Mouse (Mus musculus) right cerebral cortex, postnatal 10 days (tissue): Measurements from ENCODE around the gene Clk2.
"Not testable (repeated sequence)": the region's sequence is repeated elsewhere in the genome, so short reads cannot be mapped to it uniquely, and the experiment has no call there.

ENCODE experiments used
- DNase-seq, 2 experiments: peaks; one replicate each; pipeline ENCODE4 v3.0.0; 2021; ENCODE audit warnings: low spot score in 2 of 2

The Clk2 gene

DNA sequence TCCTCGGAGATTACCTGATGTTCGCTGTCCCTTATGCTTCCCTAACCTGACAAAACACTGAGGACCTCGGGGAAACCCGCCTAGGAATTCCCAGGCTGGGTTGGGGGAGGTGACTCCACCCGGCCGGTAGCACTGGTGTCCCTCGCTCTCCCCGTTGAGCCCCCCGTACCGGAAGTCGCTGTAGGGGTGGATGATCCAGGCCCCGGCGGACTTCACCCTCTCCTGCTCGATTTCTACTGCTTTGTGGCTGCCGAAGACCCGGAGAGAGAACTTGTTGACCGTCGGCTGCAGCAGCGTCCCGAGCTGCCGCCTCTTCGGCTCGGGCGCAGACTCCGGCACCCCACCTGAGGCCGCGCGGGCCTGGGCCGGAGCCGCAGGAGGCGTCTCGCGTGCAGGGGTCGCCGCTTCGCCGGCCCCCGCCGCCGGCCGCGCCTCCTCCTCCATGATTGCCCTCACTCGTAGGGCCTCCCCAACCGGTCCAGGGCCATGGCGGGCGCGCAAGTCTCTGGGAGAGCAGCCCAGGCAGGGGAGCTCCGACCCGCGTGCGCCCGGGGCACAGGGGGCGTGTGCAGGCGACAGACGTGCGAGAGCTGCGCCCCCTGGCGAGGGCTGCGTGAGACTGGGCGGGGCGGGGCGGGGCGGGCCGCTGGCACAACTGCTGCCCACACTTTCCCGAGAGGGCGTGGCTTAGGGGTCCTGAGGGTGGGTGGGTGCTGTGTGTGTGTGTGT is 4.8 kb upstream of the Clk2 start, which contains the start of gene Hcn3:
Hcn3 (minus strand) TSS at position 581 of the 729 bp plus-strand sequence.
- DNase-seq: peak; percentile 69 to 79

DNA sequence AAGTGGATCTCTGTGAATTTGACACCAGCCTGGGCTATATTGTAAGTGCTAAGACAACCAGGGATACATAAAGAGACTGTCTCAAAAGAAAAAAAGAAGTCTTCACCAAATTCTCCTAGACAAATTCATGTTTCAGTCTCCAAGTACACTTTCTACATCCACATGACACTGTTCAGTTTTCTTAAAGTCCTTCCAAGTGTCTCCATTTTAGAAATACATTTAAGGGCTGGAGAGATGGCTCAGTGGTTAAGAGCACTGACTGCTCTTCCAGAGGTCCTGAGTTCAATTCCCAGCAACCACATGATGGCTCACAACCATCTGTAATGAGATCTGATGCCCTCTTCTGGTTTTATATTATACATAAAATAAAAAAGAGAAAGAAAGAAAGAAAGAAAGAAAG is 3.4 kb upstream of the Clk2 start:
- DNase-seq: not testable (repeated sequence)

- no peak for DNase-seq
Measured at GRCm38 (mm10) chr3:89161786-89162185, 2.8 kb upstream of the Clk2 start.

DNA sequence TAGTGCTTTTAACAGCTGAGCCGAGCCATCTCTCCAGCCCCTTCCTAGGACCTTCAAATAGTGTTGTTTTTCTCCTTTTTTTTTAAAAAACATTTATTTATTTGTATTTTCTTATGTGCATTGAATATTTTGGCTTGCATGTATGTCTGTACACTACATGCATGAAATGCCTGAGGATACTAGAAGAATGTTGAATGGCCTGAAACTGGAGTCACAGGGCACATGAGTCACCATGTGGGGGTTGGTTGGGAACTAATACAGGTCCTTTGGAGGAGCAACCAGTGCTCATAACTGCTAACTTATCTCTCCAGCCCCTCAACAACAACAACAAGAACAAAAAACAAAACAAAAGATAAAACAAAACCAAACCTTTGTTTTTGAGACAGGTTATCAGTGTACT is 1.5 kb upstream of the Clk2 start:
- no peak for DNase-seq

- no peak for DNase-seq
Measured at GRCm38 (mm10) chr3:89163643-89164245, 851 bp upstream of the Clk2 start.

DNA sequence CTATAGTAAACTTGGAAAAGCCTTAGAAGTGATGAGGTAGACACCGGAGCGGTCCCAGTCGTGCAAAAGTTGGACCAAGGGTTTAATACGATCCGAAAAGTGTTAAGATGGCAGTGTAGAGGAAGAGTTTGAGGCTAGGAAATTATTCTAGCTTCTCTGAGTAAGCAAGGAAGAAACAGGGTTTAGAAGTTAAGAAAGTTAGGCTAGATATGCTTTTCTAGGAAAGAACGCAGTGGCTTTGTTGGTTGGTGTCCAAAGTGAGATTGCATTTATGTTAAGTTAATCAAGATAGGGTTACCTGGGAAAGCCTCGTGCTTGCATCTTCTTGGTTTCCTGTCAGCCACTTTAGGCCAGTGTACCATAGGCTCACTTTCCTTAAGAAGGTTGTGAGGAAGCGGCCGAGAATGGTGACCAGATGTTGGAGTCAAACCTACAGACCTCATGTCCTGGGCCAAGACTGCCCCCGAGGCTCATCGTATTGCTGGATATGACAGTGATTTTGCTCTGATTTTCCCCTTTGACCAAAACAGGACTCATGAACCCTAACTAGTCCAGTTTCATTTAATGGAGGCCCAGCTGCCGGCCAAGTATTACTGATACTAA is 774 bp downstream of the Clk2 start:
- DNase-seq: no peak

GRCm38 (mm10) chr3:89166945-89167344 is 2.4 kb downstream of the Clk2 start:
- DNase-seq: no peak

GRCm38 (mm10) chr3:89174844-89175243 is 10.2 kb downstream of the Clk2 start:
- DNase-seq: no peak

DNA sequence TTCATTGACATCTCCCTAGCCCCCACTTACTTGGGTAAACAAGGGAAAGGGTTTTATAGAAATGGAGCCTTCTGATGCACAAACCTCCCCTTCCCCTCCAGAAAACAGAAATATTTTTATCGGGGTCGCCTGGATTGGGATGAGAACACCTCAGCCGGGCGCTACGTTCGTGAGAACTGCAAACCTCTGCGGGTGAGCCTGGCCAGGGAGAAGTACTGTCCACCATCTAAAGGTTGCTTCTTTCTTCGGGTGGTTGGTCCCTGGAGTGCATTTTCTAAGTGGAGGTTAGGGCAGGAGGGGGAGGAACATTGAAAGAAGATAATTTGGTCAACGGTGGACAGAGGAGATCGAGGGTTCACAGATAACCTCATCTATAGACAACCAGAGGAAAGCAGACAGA is 10.9 kb downstream of the Clk2 start:
- DNase-seq: no peak

- no peak for DNase-seq
Measured at GRCm38 (mm10) chr3:89176421-89176820, 11.8 kb downstream of the Clk2 start.

- DNase-seq: peak; percentile 92 to 96
Measured at GRCm38 (mm10) chr3:89177242-89178106, 12.9 kb downstream of the Clk2 start, which contains the start of gene Scamp3. Gene Scamp3, plus strand, starts transcription at chr3:89177473.

DNA sequence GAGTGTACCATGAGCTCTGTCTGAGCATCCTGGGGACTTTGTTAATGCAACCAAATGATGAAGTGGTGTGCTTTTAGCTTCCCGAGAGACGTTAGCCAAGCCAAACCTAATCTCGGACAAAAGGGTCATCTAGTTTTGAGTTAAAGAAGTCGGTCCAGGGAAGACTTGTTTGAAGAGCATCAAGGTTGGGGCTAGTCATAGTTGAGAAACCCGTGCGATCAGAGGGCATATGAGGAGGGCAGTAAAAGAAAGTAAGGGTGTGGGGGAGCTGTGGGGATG is 13.5 kb downstream of the Clk2 start:
- no peak for DNase-seq

- DNase-seq: peak in 1 of 2 experiments; percentile 37
Measured at GRCm38 (mm10) chr3:89179056-89179455, 14.5 kb downstream of the Clk2 start.

GRCm38 (mm10) chr3:89181749-89182500 is 17.3 kb downstream of the Clk2 start:
- DNase-seq: peak in 1 of 2 experiments; percentile 33

GRCm38 (mm10) chr3:89182531-89183057 is 18.0 kb downstream of the Clk2 start:
- no peak for DNase-seq

- peak; percentile 95 for DNase-seq
Measured at GRCm38 (mm10) chr3:89183058-89183958, 18.7 kb downstream of the Clk2 start, which contains the start of gene Fam189b. Gene Fam189b, plus strand, starts transcription at chr3:89183143.

DNA sequence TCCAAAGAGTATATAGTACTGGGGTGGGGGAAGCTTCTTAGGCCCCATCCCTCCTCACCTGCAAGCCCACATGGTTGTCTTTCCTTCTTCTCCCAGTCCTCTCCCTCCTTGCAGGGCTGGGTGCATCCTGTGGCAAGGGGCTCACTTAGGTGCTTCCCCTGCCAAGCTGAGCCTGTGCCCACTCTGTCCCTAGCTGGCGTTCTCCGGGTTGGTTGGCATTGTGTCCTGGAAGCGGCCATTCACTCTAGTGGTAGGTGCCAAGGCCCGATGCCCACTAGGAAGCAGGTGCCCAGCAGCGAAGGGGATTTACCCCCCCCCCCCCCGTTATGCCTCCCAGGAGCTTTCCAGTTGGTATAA is 19.3 kb downstream of the Clk2 start:
- peak; percentile 68 to 74 for DNase-seq

DNA sequence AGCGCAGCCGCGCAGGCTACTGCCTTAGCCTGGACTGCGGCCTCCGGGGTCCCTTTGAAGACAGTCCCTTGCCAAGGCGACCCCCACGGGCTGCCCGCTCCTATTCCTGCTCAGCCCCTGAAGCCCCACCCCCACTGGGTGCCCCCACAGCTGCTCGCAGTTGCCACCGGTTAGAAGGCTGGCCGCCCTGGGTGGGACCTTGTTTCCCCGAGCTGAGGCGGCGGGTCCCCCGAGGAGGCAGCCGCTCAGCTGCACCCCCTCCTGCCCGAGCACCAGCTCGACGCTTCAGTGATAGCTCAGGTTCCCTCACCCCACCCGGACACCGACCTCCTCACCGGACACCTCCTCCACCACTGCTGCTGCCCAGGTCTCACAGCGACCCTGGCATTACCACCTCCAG is 22.6 kb downstream of the Clk2 start:
- peak in 1 of 2 experiments; percentile 26 for DNase-seq

GRCm38 (mm10) chr3:89187690-89188477 is 23.3 kb downstream of the Clk2 start:
- no peak for DNase-seq
